Mouse (Mus musculus) adrenal gland, postnatal 0 days (tissue): ENCODE data around the gene Tbc1d8. TPM values are rescaled to one million over a fixed set of nuclear protein-coding genes. Genes with fewer than 3 reads are reported as not detected.

Source experiments
- polyA plus RNA-seq: library from polyadenylated mRNA; unstranded; fragments of >200 nt; fragmentation: Nextera tagmentation; extraction: Ambion mirVana; gene quantifications from 2 replicates; pipeline ENCODE4 v1.2.1, GENCODE M21; 2015

Tbc1d8 gene
- 5.4 and 5.7 TPM in 2 replicates for polyA plus RNA-seq

DNA sequence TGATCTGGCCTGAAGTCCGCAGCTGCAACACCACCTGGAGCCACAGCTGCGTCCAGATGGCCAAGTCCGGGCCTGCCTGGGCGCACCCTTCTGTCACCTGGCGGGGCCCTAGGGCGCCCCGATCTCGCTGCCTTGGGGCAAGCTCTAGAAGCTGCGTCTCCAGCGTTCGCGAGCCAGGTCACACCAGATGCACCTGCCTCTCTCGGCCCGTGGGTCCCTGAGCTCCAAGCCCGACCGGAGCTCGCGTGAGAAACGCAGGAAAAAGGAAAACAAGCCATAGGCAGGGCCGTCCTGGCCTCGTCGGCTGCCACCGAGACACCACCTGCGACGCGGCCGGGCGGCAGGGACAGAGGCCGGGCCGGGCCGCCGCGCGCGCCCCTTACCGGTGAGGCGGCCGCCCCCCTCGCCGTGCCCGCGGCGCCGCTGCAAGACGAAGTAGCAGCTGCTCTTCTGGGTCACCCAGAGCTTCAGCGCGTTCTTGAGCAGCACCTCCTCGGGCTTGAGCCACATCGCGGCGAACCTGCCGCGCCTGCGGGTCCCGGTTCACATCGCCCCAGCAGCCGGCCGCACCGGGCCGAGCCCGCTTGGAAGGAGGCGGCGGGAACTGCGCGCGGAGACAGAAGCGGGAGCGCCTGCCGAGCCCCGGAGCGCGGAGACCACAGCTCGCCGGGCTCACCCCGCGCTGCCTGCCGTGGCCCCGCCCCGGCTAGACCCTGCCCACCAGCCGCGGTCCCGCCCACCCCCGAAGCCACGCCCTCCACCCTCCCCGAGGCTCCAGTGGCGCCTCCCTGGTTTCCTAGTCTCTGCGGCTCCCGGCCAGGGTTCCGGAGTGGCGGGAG is at the start of gene Tbc1d8:
Tbc1d8 (minus strand) TSS at position 699 of the 839 bp plus-strand sequence.

DNA sequence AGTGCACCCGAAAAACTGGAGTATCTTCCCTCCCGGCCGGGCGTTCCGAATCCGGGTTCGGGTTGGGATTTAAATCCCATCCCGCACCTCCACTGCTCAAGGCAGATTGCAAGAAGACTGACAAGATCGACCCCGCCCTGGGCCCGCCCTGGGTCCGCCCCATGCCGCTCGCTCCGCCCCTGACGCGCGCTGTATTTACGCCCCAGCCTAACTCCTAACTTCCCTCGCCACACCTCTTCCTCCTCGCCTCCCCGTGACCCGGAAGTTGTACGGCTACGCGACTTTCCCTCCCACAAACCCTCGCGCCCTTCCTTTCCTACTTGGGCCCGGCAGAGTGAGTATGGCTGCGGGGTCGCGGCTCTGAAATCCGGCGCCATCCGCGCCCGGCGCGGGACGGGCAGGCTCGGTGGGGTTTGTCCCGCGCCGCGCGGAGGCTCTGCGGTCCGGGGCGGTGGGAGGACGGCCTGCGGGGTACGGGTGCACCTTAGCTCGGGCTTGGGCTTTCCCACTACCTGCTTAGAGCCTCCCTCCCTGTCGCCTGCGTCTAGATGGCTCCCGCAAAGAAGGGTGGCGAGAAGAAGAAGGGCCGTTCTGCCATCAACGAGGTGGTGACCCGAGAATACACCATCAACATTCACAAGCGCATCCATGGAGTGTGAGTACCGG is 110.8 kb downstream of the Tbc1d8 start, which contains the start of gene Rpl31:
Rpl31 (plus strand) TSS at position 242 of the 666 bp plus-strand sequence.

Other genes starting within 250 kb of the Tbc1d8 start
- gene Rpl31, start 110.9 kb downstream of the Tbc1d8 start, polyA plus RNA-seq: 557 and 845 TPM in 2 replicates
- gene Cnot11, start 56.2 kb upstream of the Tbc1d8 start, polyA plus RNA-seq: 15.5 and 18.5 TPM in 2 replicates
- gene Rnf149, start 98.7 kb upstream of the Tbc1d8 start, polyA plus RNA-seq: 40.2 and 61.6 TPM in 2 replicates
- 0.59 and 2.7 TPM in 2 replicates for gene Creg2, start 172.7 kb upstream of the Tbc1d8 start, polyA plus RNA-seq
- 0.30 and 0.59 TPM in 2 replicates for gene Rfx8, start 242.2 kb upstream of the Tbc1d8 start, polyA plus RNA-seq